Mouse (Mus musculus): Measurements from ENCODE around the gene Snai1. TPM values are rescaled to one million over a fixed set of nuclear protein-coding genes. Genes with fewer than 3 reads are reported as not detected.

Snai1 gene
- polyA plus RNA-seq (2017; shearing (Covaris generic)) = not detected

DNA sequence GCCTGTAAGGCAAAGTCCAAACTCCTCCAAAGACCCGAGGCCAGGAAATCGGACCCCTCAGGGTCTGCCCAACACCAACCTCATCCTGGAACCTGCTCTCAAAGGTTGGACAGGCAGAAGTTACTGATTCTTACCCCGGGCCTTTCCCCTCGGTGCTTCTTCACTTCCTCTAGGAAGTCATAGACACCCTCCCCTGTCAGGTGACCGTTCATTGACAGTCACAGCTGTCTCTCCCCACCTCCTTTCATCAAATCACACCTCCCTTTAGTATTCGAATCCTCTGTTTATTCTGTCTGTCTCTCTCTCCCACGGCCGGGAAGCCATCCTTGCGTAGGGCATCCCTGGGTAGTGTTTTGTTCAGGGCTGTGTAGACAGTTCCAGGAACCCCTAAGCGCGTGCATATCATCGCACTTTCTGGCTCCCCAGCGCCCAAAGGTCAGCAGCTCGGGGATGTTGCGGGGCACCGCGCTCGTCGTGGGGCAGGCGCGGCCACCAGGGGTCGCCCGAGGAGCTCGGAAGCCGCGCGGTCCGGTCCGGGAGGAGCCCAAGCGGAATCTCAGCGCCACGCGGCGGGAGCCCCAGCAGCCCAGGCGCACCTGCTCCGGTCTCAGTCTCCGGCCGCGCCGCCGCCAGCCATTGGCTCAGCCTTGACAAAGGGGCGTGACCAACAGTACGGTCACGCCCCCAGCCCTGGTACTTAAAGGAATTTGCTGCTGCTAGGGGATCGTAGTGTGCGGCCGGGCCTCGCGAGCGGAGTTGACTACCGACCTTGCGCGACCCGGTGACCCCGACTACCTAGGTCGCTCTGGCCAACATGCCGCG, at the start of gene Snai1:
Gene Snai1 (plus strand): TSS at position 720 of the 822 bp plus-strand sequence.
- ATAC-seq = peak; percentile 86

DNA sequence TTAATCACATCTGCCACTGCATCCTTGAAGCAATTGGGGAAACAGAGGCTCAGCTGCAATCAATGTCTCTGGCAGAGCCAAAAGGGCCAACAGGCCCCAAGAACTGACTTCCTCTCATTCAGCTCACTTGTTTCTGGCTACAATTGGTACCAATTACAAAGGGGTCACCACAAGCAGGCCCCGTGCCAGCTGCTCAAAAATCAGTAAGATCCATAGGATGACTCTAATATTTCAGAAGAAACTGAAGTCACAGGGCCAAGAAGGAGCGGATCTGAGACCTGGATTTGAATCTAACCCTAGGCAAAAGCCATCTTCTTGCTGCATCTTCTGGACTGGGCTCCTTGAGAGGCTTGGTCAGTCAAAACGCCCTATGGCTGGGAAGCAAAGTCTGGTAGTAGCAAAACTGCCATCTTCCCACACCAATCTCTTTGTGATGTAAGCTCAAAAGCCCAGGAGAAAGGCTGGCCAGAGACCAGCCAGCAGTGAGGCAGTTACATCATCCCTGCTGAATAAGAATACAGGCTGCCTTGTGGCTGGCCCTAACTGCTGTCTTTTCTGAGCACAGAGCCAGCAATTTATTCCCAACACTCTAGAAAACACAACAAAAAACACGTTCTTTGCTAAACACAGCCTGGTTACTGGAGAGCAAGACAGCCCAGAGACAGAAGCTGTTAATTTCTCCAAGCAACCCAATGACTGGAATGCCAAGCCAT, 47.0 kb upstream of the Snai1 start:
- ATAC-seq = no peak

DNA sequence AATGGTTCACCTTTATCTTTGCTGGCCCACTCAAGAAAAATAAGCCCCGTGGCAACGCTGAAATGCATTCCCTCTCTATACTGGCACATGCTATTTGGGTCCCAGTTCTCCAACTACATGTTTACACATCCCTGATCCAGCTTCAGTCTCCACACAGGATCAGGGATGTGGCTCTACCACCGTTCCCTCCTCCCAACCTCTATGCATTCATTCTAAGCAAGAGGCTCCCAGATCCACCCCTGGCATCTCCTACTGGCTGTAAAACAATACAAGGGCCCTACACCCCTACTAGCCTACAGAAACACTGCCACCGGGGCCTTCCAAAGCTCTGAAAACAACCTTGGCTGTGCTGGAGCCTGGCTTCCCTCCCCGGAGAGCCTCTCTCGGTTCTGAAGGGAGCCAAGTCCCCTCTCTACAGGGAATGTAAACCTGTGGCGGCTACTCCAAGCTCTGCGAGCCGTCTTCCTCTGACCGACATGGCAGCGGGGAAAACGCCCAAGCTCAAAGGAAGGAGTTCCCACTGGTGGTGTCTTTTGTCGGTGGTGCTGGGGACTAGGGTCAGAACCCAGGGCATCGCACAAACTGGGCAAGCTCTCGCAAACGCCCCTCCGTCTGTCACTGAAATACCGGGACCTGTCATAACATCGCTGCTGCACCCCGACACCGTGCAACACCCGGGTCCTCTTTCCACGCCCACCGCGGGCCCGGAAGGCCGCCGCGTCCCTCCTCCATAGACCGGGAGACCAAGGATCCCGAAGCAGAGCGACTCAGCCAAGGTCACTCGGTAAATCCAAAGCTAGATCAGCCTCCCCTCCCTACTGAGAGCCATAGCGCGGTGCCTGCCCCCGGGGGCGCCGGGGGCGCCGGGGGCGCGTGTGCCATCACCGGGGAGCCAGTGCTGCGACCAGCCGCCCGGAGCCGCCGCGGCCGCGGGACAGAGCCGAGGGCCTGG, 46.0 kb upstream of the Snai1 start, which contains the start of gene Rnf114:
Gene Rnf114 (plus strand): TSS at position 889 of the 952 bp plus-strand sequence.
- ATAC-seq = peak; percentile 25

- ATAC-seq = peak; percentile 82
Measured at GRCm38 (mm10) chr2:167492713-167493636, 45.0 kb upstream of the Snai1 start, which contains the start of gene Spata2. Gene Spata2, minus strand, starts transcription at chr2:167492887.

- peak; percentile 22 for ATAC-seq
Measured at GRCm38 (mm10) chr2:167496437-167496836, 41.6 kb upstream of the Snai1 start.

DNA sequence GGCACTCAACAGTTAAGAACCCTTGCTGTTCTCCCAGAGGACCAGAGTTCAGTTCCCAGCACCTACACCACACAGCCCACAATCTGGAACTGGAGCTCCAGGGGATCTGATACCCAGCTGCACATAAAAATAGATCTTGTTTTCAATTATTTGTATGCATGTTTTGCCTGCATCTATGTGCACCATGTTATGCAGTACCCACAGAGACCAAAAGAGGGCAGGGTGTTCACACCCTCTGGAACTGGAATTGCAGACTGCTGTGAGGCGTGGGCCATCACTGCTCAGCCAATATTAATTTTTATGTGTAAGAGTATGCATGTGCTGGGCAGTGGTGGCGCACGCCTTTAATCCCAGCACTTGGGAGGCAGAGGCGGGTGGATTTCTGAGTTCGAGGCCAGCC, 40.7 kb upstream of the Snai1 start:
- ATAC-seq = no peak

- peak; percentile 51 for ATAC-seq
Measured at GRCm38 (mm10) chr2:167502554-167503252, 35.3 kb upstream of the Snai1 start.

DNA sequence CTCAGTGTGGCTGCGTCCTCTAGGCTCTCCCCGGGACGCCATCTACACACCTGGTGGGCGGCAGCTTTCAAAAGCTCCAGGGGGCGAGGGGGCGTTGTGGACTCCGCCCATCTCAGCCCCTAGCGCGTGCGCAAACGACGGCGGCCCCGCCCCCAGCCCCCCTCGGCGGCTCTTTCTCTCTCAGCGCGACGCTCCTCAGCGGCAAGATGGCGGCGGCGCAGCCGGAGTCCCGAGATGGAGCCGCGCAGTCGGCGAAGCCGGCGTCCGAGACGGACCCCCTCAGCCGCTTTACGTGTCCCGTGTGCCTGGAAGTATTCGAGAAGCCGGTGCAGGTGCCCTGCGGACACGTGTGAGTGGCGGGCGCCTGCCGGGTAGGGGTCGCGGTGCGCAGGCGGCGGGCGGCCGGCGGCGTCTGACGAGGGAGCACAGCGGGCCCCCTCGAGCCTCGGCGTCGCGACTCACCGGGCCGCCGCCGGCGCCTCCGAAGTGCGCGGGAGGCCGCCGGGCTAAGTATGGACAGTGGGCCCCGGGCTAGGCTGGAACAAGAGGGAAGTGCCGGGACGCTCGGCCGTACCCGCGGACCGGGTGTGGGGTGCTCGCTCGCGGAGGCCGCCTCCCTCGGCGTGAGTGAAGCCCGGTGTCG, 34.6 kb upstream of the Snai1 start:
- ATAC-seq = peak; percentile 48

DNA sequence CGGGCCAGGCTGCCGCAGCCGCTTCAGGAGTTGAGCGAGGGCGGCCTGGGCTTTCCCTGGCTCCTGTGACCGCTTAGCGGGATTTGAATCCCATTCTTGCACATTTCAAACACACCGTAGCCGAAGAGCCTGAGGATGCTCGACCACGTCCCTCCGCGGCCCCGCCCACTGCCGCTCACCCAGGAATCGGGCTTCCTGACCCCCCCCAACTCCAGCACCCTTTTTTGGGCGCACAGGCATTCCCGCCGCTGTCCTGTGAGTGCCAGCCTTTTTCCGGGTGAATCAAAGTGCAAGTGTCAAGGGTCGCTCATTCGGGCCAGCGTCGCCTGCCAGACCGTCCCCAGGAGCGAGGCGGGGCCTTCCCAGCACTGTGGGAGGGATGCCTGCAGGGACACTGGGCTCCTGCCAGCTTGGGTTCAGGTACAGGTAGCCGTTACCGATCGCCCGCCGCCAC, 34.1 kb upstream of the Snai1 start:
- ATAC-seq = no peak

GRCm38 (mm10) chr2:167505127-167505526, 32.9 kb upstream of the Snai1 start:
- peak; percentile 76 for ATAC-seq

DNA sequence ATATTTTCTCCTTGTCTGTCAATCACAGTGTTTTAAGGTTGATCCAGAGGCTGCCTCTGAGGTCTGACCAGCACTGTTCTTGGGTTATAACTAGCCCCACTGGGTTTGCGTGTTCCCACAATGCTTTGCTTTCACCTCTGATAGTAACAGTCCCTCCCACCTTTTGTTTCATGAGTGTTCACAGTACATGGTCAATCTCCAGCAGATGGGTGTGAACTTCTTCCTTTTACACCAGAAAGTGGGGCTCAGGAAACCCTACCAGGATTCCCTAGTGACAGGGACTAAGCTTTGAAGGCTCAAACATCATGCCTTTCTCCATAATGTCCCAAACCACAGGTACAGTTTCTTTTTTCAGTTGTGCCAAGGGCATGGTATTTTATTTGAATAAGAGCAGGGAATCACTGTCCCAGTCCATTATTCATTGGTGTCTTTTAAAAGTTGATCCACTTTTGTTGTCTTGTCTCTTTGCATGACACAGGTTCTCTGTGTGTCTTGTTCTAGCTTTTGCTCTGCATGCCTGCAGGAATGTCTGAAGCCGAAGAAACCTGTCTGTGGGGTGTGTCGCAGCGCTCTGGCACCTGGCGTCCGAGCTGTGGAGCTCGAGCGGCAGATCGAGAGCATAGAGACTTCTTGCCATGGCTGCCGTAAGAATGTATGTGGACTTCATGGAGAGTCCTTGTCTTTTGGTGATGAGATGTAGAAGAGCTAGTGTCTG, 31.3 kb upstream of the Snai1 start:
- no peak for ATAC-seq

- no peak for ATAC-seq
Measured at GRCm38 (mm10) chr2:167507719-167508385, 30.1 kb upstream of the Snai1 start.

GRCm38 (mm10) chr2:167508569-167508968, 29.4 kb upstream of the Snai1 start:
- ATAC-seq = no peak

DNA sequence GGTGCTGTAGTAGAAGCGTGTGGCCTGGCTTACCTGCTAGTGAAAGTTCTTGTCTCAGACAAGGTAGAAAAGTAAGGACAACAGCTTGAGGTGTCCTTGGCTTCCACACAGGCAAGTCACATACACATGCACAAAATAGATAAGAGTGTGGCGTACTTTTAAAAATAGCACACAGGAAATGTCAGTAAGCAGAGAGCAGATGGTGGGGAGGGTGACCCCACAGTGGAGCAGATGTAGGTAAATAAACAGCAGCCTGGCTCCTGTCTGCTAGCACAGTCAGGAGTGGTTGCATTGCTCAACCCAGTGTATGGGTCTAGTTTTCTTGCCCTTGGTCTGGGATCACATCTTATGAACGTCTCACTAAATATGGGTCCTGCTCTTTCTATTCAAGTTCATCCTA, 27.5 kb upstream of the Snai1 start:
- ATAC-seq = peak; percentile 21

- no peak for ATAC-seq
Measured at GRCm38 (mm10) chr2:167512365-167512764, 25.6 kb upstream of the Snai1 start.

GRCm38 (mm10) chr2:167512970-167513369, 25.0 kb upstream of the Snai1 start:
- ATAC-seq = no peak

DNA sequence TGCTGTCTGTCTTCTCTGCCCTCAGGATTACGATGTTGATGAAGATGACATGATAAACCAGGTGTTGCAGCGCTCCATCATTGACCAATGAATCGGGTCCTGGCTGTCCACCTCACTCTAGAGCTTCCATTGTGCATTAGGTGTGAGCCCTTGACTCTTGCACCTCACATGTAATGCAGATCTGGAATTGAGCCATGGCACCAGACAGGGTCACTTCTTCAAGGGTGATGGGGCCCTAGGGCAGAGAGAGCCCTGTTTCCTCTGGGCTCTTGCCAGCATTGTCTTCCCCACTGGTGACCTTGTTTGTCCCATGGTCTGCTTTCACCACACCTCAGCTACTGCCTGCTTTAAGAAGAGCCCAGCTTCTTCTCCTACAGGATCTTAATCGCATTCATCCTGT, 23.4 kb upstream of the Snai1 start:
- ATAC-seq = no peak

- no peak for ATAC-seq
Measured at GRCm38 (mm10) chr2:167515688-167516087, 22.3 kb upstream of the Snai1 start.

Measured in activated CD4-positive, CD25-positive, alpha-beta regulatory T cell, adult 4 months (primary cell).